Mouse (Mus musculus): ENCODE results near the gene Dapk1. TPM values are rescaled to one million over a fixed set of nuclear protein-coding genes. Genes with fewer than 3 reads are reported as not detected.

The Dapk1 gene
- 5.7 TPM for total RNA-seq (2023)

DNA sequence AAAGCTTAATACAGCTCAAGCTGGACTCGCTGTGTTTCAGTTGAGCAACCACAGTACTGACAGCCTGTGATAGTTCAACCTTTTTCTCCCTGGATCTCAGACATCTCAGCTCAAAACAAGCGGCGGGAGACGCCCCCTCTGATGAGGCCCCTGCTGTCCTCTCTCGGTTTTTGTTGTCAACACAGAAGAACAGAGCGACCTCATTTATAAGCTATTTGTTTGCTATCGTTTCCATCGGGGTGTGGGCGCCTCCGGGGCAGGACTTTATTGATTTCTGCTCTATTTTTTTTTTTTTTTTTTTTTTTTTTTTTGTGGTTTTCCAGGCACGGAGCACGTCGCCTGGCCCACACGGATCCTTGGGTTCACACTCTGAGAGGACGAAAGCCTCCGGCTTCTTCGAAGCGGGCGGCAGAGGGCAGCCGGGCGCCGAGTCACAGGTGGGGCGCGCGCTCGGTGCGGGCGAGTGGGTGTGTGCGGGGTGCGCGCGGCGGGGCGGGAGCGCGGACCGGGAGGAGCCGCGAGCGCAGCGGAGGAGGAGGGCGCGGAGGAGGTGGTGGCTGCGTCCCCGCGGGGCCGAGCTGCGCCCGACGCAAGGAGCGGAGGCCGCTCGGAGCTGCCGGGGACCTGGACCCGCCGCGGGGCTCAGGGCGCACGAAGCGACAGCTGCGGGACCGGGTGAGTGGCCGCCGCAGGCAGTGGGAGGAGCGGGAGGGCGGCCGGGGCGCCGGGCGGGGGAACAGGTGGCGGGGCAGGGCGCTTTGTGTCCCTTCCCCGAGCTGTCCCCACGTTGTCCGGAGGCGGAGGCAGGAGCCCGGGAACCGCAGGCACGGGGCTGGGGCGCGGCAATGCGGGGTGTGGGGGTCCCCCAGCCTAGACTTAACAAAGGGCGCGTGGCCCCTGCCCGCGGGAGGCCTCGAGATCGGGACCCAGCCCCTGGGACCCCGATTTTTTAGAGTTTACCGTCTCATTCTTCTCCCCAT is at the start of gene Dapk1:
Dapk1 (plus strand) TSS at position 512 of the 980 bp plus-strand sequence.

DNA sequence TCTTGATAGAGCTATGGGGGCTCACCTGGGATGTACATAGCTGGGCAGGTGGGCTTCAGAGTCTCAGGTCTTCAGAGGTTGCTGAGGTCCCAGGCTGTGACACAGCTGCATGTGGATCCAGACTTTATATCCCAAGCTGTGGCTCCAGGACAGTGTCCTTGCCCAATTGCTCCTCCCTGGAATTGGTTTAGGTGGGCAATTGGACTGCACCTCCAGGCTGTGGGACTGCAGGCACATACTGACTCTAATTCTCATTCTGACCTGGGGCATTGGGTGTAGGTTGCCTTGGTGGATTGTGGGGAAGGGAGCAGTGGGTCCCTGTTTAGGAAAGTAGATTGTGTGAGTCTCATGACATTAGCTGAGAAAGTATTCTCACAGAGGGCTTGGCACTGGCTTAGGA is 184.5 kb downstream of the Dapk1 start, which contains the start of gene BC051665:
BC051665 (minus strand) TSS at position 101 of the 400 bp plus-strand sequence.

DNA sequence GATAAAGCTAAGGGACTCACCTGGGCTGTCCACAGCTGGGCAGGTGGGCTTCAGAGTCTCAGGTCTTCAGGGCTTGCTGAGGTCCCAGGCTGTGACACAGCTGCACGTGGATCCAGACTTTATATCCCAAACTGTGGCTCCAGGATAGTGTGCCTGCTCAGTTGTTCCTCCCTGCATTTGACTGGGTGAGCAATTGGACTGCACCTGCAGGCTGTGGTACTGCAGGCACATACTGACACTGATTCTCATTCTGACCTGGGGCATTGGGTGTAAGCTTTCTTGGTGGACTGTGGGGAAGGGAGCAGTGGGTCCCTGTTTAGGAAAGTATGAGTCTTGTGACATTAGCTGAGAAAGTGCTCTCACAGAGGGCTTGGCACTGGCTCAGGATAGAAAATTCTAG is 201.0 kb downstream of the Dapk1 start, which contains the start of gene Ctsll3:
Ctsll3 (minus strand) TSS at position 101 of the 400 bp plus-strand sequence.

Other genes with a start within 250 kb of the Dapk1 start
- not detected for gene BC051665, start 184.4 kb downstream of the Dapk1 start, total RNA-seq (2023)
- gene Ctsll3, start 200.9 kb downstream of the Dapk1 start, total RNA-seq (2023): not detected